Mouse (Mus musculus): ENCODE results near the gene Stat6.

Gene Stat6

GRCm38 (mm10) chr10:127642772-127643552 is at the start of gene Stat6:
Stat6 (plus strand) TSS chr10:127642986.
- DNase-seq (ENCODE audit: low spot score in 2 of 2), result peak; percentile 81 to 85

DNA sequence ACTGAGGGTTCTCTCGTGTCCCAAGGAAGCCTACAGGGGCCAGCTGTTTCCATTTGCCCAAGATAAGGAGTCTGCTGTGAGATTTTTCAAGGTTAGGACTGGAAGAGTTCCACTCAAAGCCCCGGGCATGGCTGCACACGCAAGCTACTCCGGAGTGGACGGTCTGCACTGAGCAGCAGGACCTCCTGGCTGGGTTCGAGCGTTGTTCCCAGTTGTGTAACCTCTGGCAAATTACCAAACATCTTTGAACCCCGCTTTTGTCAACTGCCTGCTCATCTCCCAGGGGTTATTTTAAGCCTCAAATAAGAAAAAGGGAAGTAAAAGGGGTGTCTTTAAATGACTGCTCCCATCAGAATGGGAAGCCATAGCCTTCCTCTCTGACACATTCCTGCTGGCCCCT is 48.4 kb upstream of the Stat6 start:
- DNase-seq (ENCODE audit: low spot score in 2 of 2), result no peak

GRCm38 (mm10) chr10:127594930-127595715 is 47.7 kb upstream of the Stat6 start:
- no peak for DNase-seq (ENCODE audit: low spot score in 2 of 2)

DNA sequence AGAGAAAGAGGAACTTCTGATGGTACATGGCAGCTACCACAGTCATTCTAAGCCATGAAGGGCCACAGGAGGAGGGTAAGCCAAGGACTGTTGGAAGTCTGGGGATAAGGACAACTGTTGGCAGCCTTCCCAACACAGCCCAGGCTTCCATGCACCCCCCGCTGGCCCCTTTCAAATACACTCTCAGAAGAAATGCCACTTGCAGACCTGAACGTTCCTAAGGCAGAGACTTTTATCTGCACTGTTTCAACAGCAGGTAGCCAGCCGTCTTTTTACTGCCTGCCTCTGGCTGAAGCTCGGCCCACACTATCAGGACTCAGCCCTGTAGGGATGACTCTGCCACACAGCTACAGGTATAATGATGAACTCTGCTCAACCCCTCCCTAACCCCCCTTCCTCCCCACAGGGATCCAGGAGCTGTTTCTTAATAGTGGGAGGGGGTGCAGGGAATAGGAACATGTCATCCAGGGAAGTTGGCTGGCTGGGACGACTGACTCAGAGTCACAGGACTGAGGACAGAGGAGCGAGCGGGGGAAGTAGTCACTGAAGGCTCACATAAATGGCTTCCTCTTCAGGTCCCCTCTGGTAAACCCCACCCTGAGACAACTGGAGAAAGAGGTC is 46.4 kb upstream of the Stat6 start:
- peak in 1 of 2 experiments; percentile 51 for DNase-seq (ENCODE audit: low spot score in 2 of 2)

DNA sequence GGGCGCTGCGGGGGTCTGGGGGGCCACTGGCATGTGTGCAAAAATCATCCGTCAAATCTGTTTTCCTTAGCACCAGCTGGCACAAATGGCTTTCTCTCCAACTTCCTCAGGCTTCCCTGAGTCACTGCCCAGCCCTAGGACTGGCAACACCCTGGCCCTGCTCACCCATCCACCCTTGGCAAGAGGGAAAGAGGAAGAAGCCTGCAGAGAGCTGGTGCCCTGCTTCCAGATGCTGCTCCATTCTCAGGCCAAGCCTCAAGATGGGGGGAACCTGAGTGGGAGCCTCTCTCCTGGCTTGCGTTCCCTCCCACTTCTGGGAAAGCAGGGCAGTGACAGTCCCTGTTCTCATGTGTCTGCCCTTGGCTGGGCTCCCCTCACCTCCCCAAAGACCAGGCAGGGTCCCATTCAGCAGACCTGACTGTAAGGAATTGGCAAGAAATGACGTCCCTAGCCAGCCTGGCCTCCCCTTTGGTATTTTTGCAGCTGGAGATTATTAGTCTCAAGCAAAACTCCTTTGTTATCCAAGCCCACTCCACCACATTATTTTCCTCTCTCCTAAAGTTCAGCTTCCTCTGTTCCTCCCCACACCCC is 45.4 kb upstream of the Stat6 start:
- peak in 1 of 2 experiments; percentile 57 for DNase-seq (ENCODE audit: low spot score in 2 of 2)

DNA sequence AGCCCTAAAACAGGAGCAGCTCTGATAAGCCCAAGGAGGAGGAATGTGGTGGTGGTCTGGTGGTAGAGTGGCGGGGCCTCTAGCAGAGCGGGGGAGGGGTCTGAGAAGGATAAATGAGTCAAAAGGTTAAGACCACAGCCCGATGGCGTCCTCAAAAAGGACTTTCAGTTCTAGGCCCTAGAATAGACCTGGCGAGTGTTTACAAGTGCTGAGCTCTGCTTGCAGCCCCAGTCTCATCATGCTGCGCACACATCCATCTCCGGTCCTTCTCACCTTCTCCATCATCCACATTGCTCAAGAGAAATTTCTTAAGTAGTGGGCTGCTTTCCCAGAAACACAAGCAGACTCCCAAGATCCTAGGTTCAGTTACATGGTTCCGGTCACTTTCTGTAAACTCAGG is 44.2 kb upstream of the Stat6 start:
- DNase-seq (ENCODE audit: low spot score in 2 of 2), result no peak

DNA sequence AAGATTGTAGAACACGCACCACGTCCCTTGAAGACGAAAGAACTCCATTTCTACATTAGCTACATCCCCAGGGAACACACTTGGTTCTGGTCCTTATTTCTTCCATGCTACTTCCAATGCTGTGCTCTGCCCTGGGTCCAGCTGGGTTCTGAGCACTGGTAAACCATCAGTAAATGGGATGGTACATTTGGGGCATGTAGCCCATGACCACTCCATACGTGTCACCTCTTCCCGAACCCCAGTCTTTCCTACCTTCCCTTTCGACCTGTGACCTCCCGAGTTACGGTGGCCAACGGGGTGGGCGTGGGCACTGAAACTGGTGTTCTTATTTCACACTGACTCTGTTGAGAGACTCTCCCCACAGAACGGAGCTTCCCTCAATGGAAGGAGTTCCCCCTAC is 43.5 kb upstream of the Stat6 start:
- DNase-seq (ENCODE audit: low spot score in 2 of 2), result no peak

- peak in 1 of 2 experiments; percentile 82 for DNase-seq (ENCODE audit: low spot score in 2 of 2)
Observed at GRCm38 (mm10) chr10:127599779-127600541, 42.8 kb upstream of the Stat6 start.

GRCm38 (mm10) chr10:127602194-127602593 is 40.6 kb upstream of the Stat6 start:
- no peak for DNase-seq (ENCODE audit: low spot score in 2 of 2)

- DNase-seq (ENCODE audit: low spot score in 2 of 2), result no peak
Observed at GRCm38 (mm10) chr10:127603437-127604371, 39.1 kb upstream of the Stat6 start.

GRCm38 (mm10) chr10:127604465-127605250 is 38.1 kb upstream of the Stat6 start:
- DNase-seq (ENCODE audit: low spot score in 2 of 2), result peak in 1 of 2 experiments; percentile 64

DNA sequence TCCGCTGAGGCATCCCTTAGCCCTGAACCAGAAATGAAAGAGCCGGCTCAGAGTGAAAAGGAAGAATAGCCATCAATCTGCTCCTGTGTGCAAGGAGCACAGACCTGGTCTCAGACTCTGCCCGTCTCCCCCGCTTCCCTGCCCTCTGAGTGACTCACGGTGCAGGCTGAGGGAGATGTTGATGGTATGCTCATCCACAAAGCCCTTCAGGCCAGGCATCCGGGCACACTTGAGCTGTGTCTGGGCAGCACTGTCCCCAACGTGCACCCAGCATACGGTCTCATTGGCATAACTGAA is 37.6 kb upstream of the Stat6 start:
- DNase-seq (ENCODE audit: low spot score in 2 of 2), result no peak

GRCm38 (mm10) chr10:127605756-127606155 is 37.0 kb upstream of the Stat6 start:
- DNase-seq (ENCODE audit: low spot score in 2 of 2), result no peak

DNA sequence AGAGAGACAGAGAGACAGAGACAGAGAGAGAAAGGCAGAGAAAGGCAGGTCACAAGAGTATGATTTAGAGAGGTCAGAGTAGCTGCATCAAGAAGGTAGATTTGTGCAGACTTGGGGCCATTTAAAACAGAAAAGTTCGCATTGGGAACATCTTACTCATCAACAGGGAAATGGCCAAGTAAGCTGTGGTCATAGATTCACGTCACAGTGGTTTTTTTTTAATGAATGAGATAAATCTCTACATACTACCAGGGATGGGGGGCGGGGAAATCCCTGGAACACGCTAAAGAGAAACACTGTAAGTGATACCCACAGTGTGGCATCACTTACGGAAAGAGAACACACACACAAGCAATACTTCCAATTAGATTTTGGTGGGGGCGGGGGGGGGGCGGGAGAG is 35.7 kb upstream of the Stat6 start:
- no peak for DNase-seq (ENCODE audit: low spot score in 2 of 2)

- DNase-seq (ENCODE audit: low spot score in 2 of 2), result no peak
Observed at GRCm38 (mm10) chr10:127609415-127610065, 33.2 kb upstream of the Stat6 start.

- no peak for DNase-seq (ENCODE audit: low spot score in 2 of 2)
Observed at GRCm38 (mm10) chr10:127610066-127610415, 32.7 kb upstream of the Stat6 start.

DNA sequence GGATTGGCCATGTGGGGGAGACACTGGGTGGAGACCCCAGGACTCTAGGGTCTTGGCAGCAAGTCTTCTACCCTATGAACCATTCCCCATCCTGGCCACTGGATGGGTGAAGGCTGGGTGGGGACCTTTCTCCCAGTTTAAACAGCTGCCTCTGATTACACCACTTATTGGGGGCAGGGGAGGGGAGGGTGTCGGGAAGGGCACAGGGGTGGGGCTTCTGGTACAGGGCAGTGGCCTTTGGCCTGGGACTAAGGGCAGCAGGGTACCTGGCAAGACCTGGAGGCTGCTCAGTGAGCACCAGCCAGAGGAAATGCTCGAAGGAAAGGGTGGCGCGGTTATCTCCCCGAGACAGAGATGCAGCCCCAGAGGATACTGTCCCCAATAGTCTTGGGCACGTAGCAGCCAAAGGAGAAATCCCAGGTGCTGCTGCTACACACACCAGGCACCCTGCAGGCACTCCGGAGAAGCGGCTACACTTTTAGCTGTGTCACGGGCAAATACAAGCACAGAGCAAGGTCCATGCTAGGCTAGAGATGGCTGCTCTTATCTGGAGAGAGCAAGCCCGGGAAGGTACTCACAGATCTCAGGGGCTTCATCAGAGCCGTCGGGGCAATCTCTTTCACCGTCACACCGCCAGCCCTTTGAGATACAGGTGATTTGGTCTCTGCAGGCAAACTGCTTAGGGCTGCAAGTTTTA is 30.6 kb upstream of the Stat6 start:
- no peak for DNase-seq (ENCODE audit: low spot score in 2 of 2)

- DNase-seq (ENCODE audit: low spot score in 2 of 2), result no peak
Observed at GRCm38 (mm10) chr10:127614236-127615033, 28.4 kb upstream of the Stat6 start.

All from urinary bladder, postnatal 36 days (tissue).